Mouse (Mus musculus): Measurements from ENCODE around the gene Tes. TPM values are rescaled to one million over a fixed set of nuclear protein-coding genes. Genes with fewer than 3 reads are reported as not detected.

The Tes gene
- polyA plus RNA-seq, 3 experiments from 2014 or later, result 167 to 201 (median 200) TPM

Other genes starting within 250 kb of the Tes start
- not detected for gene Tfec, start 166.7 kb upstream of the Tes start, polyA plus RNA-seq (2017; shearing (Covaris generic))
- 1 to 10 TPM; 1.3 to 7.7 (median 1.9) TPM for gene Cav2, start 216.0 kb downstream of the Tes start, polyA plus RNA-seq (2017; shearing (Covaris generic))
- not detected for gene Cav1, start 241.2 kb downstream of the Tes start, polyA plus RNA-seq (2017; shearing (Covaris generic))